Mouse (Mus musculus) megakaryocyte, embryonic 14.5 days (primary cell): ENCODE results near the gene Mep1a.

Experiments used
- FLI1 ChIP-seq: IDR thresholded peaks from 2 replicates; pipeline ENCODE4 v1.6.1; 2012; ENCODE audit warnings: low read length, inconsistent platforms, mixed read lengths
- GATA1 ChIP-seq: IDR thresholded peaks from 3 replicates; pipeline ENCODE4 v1.6.1; 2012; ENCODE audit warnings: mixed read lengths, low read length, inconsistent platforms, borderline replicate concordance

DNA sequence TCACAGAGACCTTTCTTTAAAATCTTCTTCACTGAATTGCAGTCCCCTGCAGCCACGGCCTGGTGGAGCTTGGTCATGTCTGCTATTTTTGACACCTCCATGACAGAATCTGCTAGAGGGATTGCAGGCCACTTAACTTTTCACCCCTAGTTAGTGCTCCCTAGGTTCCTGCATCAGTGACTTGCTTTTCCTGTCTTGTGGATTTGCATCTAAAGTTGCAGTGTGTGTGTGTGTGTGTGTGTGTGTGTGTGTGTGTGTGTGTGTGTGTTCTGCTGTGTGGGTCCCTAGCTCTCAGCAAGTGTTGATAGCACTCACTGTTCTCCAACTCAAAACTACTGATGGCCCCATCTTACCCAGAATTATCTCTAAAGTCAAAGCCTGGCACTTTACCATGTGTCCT lies 40.9 kb upstream of the Mep1a start, which contains the start of gene Ankrd66:
- no peak for TF ChIP-seq GATA1
- TF ChIP-seq FLI1: no peak
